Mouse (Mus musculus) v-Abl transformed pro-B cells (cell line): Measurements from ENCODE around the gene Krtap5-1.
"Not testable (repeated sequence)": the region's sequence is repeated elsewhere in the genome, so short reads cannot be mapped to it uniquely, and the experiment has no call there.

ENCODE experiments used
- in situ Hi-C, 2 experiments: fragments of 400-800 bp; cut with MboI; formaldehyde crosslinking; loops; one replicate each; pipeline ENCODE4 v1.15.1; 2025; ENCODE audit not compliant: unreplicated experiment in 2 of 2

The Krtap5-1 gene

GRCm38 (mm10) chr7:142297018-142297417 lies at the start of gene Krtap5-1:
Gene Krtap5-1, minus strand, starts transcription at chr7:142297118.
- in situ Hi-C loops, result not testable (repeated sequence)

GRCm38 (mm10) chr7:142342247-142342640 lies 45.3 kb upstream of the Krtap5-1 start:
- in situ Hi-C loops, result no loop called here

- in situ Hi-C loops, result no loop called here
Measured at GRCm38 (mm10) chr7:142341564-142342246, 44.8 kb upstream of the Krtap5-1 start.

- in situ Hi-C loops, result no loop called here
Measured at GRCm38 (mm10) chr7:142340269-142340970, 43.5 kb upstream of the Krtap5-1 start.

- in situ Hi-C loops, result loop anchor here (5.0 to 10.0 kb wide), 5 partner anchors 102 to 380 kb away; partner anchors contain the start of gene Tnnt3 (in 2 of the 2)
Measured at GRCm38 (mm10) chr7:142335151-142335550, 38.2 kb upstream of the Krtap5-1 start.

GRCm38 (mm10) chr7:142334246-142334645 lies 37.3 kb upstream of the Krtap5-1 start:
- in situ Hi-C loops, result loop anchor here in 1 of 2 experiments (10.0 kb wide), 1 partner anchor 381 kb away; no protein-coding TSS in a partner anchor

- in situ Hi-C loops, result loop anchor here in 1 of 2 experiments (10.0 kb wide), 1 partner anchor 382 kb away; no protein-coding TSS in a partner anchor
Measured at GRCm38 (mm10) chr7:142332741-142333140, 35.8 kb upstream of the Krtap5-1 start.

GRCm38 (mm10) chr7:142331281-142331680 lies 34.4 kb upstream of the Krtap5-1 start:
- in situ Hi-C loops, result loop anchor here in 1 of 2 experiments (10.0 kb wide), 1 partner anchor 384 kb away; no protein-coding TSS in a partner anchor

GRCm38 (mm10) chr7:142330271-142330724 lies 33.4 kb upstream of the Krtap5-1 start:
- in situ Hi-C loops, result loop anchor here in 1 of 2 experiments (10.0 kb wide), 1 partner anchor 385 kb away; no protein-coding TSS in a partner anchor

GRCm38 (mm10) chr7:142328507-142328906 lies 31.6 kb upstream of the Krtap5-1 start:
- in situ Hi-C loops, result no loop called here

GRCm38 (mm10) chr7:142326714-142327445 lies 30.0 kb upstream of the Krtap5-1 start:
- in situ Hi-C loops, result no loop called here

GRCm38 (mm10) chr7:142323396-142324117 lies 26.6 kb upstream of the Krtap5-1 start:
- in situ Hi-C loops, result no loop called here

- in situ Hi-C loops, result no loop called here
Measured at GRCm38 (mm10) chr7:142322641-142323040, 25.7 kb upstream of the Krtap5-1 start.

- in situ Hi-C loops, result not testable (repeated sequence)
Measured at GRCm38 (mm10) chr7:142321637-142322306, 24.9 kb upstream of the Krtap5-1 start.

GRCm38 (mm10) chr7:142320906-142321305 lies 24.0 kb upstream of the Krtap5-1 start:
- in situ Hi-C loops, result no loop called here

- in situ Hi-C loops, result no loop called here
Measured at GRCm38 (mm10) chr7:142319124-142319523, 22.2 kb upstream of the Krtap5-1 start.

- in situ Hi-C loops, result no loop called here
Measured at GRCm38 (mm10) chr7:142317216-142317615, 20.3 kb upstream of the Krtap5-1 start.

- in situ Hi-C loops, result no loop called here
Measured at GRCm38 (mm10) chr7:142316558-142316957, 19.6 kb upstream of the Krtap5-1 start.

- in situ Hi-C loops, result no loop called here
Measured at GRCm38 (mm10) chr7:142314600-142315285, 17.8 kb upstream of the Krtap5-1 start.
